Mouse (Mus musculus): ENCODE measurements around the gene Ttc13.

Ttc13 gene

DNA sequence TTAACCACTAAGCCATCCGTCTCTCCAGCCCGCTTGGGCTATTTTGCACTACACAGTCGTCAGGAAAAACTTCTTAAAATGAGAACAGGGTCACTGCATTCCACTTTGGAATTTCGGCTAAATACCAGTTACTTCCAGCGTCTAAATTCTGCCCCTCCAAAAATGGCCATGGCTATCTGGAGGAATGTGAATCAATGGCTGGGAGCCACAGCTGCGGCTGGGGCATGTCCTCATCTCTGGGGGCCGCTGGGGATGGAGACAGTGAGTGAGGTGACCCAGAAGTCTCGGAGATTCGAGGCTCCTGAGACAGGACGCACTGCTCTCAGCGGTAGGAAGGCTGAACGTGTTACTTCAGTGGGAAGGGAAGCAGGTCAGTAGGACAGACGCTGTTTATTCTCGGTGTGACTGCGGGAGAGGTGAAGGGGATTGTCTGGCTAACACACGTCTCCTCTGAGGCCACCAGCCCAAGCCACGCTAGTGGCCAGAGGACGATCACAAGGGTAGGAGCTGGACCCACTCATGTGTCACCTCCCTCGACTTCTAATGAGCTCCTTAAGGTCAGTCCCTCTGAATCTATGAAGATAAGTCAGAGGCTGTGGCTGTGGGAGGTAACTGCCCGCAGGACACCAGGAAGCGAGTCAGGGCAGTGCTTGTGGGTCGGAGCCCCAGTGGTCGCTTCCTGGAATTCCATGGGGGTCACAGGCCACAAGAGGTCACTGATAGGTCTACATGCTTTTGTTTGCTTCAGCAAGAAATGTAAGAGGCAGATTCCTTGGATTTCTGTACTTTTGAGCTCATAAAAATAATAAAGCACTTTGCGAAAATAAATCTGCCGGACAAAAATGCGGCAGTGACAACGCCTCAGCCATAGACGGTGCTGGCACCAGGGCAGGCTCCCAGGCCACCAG, 68.0 kb downstream of the Ttc13 start:
- DNase-seq (ENCODE audit: low spot score in 2 of 2) = no peak

DNA sequence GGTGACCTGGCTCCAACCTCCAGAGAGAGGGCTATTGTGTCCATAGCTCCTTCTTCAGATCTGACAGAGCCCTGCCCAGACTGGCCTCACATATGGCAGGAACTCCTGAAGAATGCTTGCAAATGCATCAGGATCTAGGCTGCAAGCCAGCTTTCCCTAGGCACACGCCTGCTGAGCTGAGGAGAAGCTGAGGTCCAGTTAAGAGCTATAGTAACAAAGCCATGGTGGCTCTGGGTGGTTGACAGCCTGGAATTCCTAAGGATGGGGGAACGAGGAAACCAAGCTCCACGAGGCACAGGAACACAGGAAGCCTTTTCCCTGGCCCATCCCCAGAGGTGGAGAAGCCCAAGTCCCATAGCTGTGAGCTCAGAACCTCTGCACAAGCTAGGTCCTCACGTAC, 69.2 kb downstream of the Ttc13 start:
- DNase-seq (ENCODE audit: low spot score in 2 of 2) = no peak

DNA sequence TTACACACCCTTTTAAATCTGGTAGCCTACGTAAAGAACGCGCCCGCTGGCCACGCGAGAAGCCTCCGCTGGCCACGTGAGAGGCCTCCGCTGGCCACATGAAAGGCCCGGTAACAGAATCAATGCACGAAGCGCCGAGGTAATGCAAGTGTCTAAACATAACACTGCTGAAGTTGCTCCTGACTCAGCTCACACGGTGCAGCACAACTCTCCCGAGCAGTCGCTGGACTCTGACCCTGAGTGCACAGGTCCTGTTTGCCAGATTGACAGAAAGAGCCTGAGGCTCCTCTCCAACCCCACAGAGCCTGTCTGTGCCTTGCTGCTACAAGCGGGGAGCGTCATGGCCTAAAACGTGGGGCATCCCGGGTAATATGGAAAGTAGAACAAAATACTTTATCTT, 70.0 kb downstream of the Ttc13 start:
- DNase-seq (ENCODE audit: low spot score in 2 of 2) = no peak

DNA sequence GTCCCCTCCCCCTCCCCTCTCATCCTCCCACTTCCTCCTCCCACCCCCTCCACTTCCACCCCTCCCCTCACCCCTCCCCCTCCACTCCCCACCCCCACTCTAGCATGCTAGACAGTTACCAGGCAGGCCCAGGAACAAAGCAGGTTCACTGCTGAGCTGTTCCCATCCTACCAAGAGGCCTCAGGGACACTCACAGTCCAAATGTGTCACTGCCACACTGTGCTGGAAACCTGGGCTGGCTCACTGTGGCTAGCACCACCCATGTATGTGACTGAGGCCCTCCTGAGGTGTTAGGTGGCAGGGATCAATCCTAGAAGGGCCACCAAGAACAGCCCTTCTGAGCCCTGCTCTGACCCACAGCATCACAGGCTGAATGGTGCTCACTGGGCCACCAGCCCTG, 73.5 kb downstream of the Ttc13 start:
- no peak for DNase-seq (ENCODE audit: low spot score in 2 of 2)

DNA sequence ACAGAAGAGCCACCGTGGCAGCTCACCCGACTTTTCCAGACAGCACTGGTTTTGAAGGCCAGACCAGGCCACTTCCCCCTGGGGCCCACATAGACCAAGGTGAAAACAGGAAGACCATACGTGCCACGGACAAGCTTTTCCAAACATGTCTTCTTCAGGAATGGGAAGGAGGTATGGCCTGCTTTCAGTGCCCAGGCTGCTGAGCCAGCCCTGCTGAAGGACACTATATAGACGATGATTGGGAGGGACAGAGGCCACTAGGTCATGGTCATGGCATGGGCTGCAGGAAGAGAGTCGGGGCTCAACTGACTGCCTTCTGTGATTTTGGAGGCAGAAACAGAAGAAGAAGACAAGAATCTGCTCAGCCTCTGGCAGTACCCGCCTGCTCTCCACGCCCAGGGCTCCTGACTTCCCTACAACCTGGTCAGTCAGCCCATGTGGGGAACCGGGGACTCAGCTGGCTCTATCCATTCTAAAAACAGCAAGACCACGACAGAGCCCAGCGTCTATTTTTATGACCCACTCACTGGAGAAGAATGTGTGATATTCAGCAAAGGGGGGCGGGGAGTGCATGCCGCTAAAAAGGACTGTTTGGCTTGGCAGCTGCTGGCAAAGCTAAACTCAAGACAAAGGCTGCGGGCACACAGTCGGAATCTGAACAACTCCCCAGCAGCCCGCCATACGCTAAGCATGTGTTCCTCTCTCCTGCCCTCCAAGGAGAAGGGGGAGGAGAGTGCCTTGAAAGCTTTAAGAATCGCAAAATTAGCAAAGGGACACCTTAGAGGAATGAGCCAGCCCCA, 78.0 kb downstream of the Ttc13 start:
- DNase-seq (ENCODE audit: low spot score in 2 of 2) = peak; percentile 64 to 82

DNA sequence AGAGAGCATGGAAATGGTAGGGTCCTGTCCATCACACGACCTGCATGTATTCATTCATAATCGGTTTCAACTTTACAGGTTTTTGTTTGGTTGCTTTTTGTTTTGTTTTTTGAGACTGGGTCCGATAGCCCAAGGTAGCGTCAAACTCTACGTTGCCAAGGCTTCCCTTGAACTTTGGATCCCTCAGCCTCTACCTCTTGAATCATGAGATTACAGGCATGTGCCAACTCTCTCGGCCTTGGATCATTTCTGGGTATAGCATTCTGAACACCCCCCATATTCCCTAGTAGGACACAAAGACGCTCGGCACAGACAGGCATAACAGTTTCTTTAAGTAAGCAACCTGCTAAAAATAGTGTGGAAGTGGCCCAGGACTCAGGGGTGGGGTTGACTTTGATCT, 80.2 kb downstream of the Ttc13 start:
- DNase-seq (ENCODE audit: low spot score in 2 of 2) = no peak

DNA sequence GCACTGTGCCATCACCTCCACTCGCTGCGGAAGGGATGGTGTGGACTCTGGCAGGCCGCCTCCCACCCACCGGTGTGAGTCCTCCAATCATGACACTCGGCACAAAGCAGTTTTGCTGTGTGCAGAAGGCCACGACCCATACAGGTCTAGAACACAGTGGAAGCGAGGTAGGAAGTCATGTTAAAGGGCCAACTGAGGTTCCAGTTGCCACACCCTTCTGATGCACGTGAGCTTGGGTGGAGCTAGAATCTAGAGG, 86.6 kb downstream of the Ttc13 start:
- DNase-seq (ENCODE audit: low spot score in 2 of 2) = no peak

DNA sequence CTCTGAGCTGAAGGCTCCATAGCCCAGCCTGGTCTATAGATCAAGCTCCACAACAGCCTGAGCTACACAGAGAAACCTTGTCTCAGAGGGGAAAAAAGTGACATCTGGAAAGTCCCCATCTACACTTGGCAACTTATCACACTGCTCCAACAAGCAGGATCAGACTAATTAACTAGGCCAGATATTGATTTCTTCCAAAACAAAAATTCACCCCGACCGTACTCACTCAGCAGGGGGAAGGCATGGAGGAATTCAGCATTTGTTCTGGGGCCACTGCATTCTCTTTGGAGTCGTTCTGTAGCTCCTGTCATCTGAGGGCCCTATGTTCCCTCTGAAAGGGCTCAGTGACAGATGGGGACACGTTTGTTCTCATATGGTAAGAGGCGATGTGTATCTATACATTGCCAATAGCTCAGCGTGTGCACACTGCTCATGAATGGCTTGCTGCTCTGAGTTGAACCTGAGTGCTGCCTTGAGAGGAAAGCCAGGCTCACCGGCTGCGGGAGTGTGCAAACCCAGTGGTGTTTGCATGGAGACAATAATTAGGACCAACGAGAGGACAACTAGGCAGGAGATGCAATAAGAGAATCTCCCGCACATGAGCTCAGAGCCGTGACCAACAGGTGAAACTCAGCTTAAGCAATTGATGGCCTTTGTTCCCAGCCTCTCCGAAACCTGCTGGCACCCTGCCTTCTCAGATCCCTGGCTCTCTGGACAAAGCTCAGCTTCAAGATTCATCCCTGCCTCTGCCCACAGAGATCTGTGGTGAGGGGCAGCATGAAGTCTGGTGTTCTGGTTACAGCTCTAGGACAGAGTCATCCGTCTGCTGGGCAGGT, 87.2 kb downstream of the Ttc13 start:
- DNase-seq (ENCODE audit: low spot score in 2 of 2) = no peak

DNA sequence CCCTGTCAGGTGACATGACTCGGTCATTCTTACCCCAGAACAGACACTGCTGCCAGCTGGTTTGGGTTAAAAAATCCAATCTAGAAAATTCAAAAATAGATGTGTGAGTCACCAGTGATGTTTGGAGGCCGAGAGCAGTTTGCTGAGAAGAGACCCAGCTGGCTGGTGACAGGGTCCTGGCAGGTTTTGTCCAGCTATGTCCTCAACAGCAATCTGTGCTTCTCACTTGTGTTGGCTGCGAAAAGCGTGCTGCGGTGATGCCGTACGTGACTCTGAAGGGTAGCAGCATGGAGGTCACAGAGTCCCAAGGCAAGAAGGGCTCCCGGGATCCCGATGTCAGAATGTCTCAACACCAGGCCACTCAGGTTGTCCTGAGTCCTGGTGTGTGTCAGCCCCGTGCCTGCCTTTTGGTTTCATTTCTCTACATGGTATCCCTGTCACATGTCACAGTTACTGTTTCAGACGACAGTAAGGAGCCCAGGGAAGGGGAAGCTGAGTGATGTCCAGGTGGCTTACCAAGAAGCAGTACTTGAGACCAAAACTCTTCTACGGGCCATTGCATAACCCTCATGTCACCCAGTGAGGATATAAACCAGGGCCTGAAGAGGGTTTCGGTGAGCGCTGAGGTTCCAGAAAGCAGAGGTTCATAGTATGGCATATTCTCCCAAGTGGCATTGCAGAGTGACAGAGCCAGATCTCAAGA, 88.6 kb downstream of the Ttc13 start:
- DNase-seq (ENCODE audit: low spot score in 2 of 2) = peak; percentile 50 to 54

DNA sequence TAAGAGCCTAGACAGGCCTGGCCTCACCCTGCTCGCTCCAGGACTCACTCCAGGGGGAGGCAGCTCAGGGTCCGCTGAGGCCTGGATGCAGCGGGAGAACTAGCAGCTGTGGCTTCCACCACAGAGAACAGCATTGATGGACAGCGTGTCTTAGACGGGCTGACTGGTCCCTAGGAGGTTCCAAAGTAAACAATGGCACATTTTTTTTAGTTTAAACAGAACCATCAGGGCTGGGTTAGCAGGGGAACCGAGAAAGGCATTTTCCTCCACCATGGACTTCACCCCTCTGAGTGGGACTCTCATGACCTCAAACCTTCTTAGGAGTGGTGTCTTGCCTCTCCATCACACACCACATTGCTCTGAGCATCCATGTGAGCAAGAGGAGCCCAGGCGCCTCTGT, 89.8 kb downstream of the Ttc13 start:
- DNase-seq (ENCODE audit: low spot score in 2 of 2) = no peak

DNA sequence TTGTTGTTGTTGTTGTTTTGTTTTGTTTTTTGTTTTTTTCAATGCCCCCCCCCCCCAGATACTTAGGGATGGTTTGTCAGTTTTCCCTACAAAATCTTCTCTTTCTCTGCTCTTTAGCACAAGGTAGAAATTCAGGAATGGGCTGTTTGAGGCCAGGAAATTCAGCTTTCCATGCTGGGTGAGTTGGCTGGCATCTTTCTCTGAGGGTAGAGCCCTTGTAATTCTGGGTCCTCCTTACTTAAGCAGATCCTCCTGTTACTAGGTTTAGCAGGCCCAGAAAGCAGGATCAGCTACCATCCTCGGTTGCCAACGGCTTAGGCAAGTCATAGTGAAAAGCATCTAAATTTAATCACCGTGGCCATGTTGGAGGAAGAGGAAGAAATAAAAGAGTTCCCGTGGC, 90.9 kb downstream of the Ttc13 start:
- DNase-seq (ENCODE audit: low spot score in 2 of 2) = no peak

DNA sequence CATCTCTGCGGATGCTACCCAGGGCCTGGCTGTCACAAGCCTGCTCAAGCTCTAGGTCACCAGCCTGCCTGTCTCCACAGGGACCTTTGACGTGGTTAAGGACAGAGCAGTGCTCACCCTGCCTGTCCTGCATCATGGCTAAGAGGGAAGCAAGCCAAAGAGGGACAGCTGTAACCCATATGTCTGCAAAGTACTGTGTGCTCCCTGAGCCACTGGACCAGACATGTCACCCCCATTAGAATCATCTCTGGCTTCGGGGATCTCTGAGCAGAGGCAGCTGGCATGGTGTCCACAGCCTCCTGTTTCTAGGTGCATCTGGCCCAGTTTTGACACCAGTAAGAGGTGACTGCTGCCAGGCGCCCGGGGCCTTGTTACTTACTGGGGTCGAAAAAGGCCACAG, 91.3 kb downstream of the Ttc13 start:
- DNase-seq (ENCODE audit: low spot score in 2 of 2) = no peak

DNA sequence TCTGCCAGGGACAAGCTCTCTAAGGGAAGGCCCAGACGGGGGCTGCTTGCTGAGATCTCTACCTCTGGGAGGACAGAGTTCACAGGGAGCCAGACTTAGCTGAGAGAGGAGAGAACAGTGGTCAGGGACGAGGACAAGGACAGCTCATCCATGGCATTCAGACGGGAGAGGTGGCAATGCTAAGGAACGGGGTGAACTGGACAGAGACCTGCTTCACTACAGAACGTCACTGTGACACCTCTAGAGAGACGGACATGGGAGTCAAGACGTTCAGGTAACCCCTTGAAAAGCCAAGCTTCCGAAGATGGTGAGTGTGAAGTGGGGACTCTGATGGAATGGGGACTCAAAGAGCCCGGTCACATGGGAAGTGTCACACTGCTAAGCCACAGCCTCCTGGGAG, 95.5 kb downstream of the Ttc13 start:
- no peak for DNase-seq (ENCODE audit: low spot score in 2 of 2)

Measured in frontal cortex, postnatal 36 days (tissue).